Mouse (Mus musculus) left cerebral cortex, adult 2 months (tissue): Measurements from ENCODE around the gene Nanp. TPM values are rescaled to one million over a fixed set of nuclear protein-coding genes. Genes with fewer than 3 reads are reported as not detected.

Experiments
- DNase-seq, 2 experiments: peaks; one replicate each; pipeline ENCODE4 v3.0.0; 2021 to 2022; ENCODE audit warnings: low spot score in 2 of 2, mixed read lengths in 1 of 2; ENCODE audit errors: extremely low spot score in 1 of 2
- H3K27ac ChIP-seq: fragments of 200-600 bp; 2 replicates; pipeline ENCODE4 v1.8.1; 2022
- H3K4me3 ChIP-seq: fragments of 200-600 bp; 2 replicates; pipeline ENCODE4 v1.8.1; 2022
- CTCF ChIP-seq: fragments of 200-600 bp; IDR thresholded peaks from 2 replicates; pipeline ENCODE4 v1.8.1; 2022; ENCODE audit warnings: antibody characterized with exemption, mild to moderate bottlenecking, moderate library complexity
- intact Hi-C: fragments of 180-260 bp; cut with DNase I; formaldehyde crosslinking; loops from one replicate; pipeline ENCODE4 v1.15.1; 2025
- long read RNA-seq, 2 experiments: library from polyadenylated mRNA; stranded (forward); transcript quantifications; one replicate each; pipeline ENCODE4 v2.0.0; 2021; ENCODE audit warnings: borderline mapping rate in 2 of 2
- total RNA-seq, 2 experiments: library from RNA; stranded (reverse); gene quantifications; 2 replicates each; pipeline ENCODE4 v1.2.3; 2021

Nanp gene
- 10 to 100 TPM; 18.6 to 27.6 TPM for total RNA-seq
- long read RNA-seq, experiment 1, transcript Nanp-201 (2 exons, 1,394 nt), result major isoform, 10 of 10 reads
- long read RNA-seq, experiment 1, partial matches to known transcripts, result 0 of 10 reads
- long read RNA-seq, experiment 1, other reads (novel, unspliced or antisense), result 0 of 10 reads
- long read RNA-seq, experiment 2, transcript Nanp-201 (2 exons, 1,394 nt), result major isoform, 6 of 6 reads
- long read RNA-seq, experiment 2, partial matches to known transcripts, result 0 of 6 reads
- long read RNA-seq, experiment 2, other reads (novel, unspliced or antisense), result 0 of 6 reads

GRCm38 (mm10) chr2:151039232-151039695 lies at the start of gene Nanp, which contains the start of gene Ninl:
Gene Nanp, minus strand, starts transcription at chr2:151039398.
Gene Ninl, minus strand, starts transcription at chr2:151039382.
- peak within 1 kb of the TSS; percentile 99 for H3K27ac ChIP-seq
- TF ChIP-seq CTCF, result no peak
- intact Hi-C loops, result no loop called here
- peak within 1 kb of the TSS; percentile 75 for H3K4me3 ChIP-seq
- peak; percentile 91 to 92 for DNase-seq

- no peak for DNase-seq
- intact Hi-C loops, result no loop called here
- Histone ChIP-seq H3K4me3 (no peak overlapping the region), H3K27ac (no peak overlapping the region)
- TF ChIP-seq CTCF, result no peak
Observed at GRCm38 (mm10) chr2:151056637-151057036, 17.4 kb upstream of the Nanp start.

GRCm38 (mm10) chr2:151040411-151040810 lies 1.2 kb upstream of the Nanp start:
- intact Hi-C loops, result no loop called here
- no peak for TF ChIP-seq CTCF
- no peak overlapping the region for H3K27ac ChIP-seq
- no peak overlapping the region for H3K4me3 ChIP-seq
- no peak for DNase-seq

DNA sequence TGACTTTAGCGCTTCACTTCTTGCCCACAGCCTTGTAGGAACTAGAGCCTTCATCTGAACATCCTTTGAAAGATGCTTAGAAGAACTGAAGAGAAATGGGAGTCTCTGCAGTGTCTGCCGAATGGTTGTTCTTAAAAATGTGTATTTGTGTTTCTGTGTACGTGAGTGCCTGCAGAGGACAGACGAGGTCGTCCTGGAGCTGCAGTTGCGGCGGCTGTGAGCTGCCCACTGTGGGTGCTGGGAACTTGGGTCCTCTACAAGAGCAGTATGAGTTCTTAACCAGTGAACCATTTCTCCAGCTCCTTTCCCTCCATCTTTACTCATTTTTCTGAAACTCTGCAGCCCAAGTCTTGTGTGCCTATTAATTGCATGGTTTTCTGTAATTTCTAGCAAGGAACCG lies 528 bp upstream of the Nanp start:
- Histone ChIP-seq H3K27ac (peak overlapping the region; percentile 99), H3K4me3 (peak overlapping the region; percentile 75)
- TF ChIP-seq CTCF, result no peak
- intact Hi-C loops, result no loop called here
- DNase-seq, result peak in 1 of 2 experiments; percentile 13

DNA sequence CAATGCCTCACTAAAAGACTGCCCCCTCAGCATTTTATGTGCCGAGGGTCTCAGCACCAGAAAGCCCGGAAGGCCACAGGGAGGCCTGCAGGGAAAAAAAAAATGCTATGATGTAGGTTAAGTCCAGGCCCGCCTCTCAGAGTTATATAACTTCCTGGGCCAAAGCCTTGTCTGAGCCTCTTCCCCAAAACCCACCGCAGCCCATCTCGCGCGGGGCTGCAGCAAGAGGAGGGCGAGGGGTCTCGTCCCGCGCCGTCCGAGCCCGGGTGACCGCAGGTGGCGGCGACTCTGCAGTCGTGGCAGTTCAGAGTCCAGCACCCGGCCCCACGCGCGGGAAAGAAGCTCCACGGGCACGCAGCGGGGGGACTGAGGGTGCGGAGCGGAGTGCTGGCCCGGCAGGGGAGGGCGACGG lies 381 bp downstream of the Nanp start:
- no peak for TF ChIP-seq CTCF
- peak overlapping the region; percentile 99 for H3K27ac ChIP-seq
- intact Hi-C loops, result no loop called here
- no peak for DNase-seq
- H3K4me3 ChIP-seq, result peak overlapping the region; percentile 75

DNA sequence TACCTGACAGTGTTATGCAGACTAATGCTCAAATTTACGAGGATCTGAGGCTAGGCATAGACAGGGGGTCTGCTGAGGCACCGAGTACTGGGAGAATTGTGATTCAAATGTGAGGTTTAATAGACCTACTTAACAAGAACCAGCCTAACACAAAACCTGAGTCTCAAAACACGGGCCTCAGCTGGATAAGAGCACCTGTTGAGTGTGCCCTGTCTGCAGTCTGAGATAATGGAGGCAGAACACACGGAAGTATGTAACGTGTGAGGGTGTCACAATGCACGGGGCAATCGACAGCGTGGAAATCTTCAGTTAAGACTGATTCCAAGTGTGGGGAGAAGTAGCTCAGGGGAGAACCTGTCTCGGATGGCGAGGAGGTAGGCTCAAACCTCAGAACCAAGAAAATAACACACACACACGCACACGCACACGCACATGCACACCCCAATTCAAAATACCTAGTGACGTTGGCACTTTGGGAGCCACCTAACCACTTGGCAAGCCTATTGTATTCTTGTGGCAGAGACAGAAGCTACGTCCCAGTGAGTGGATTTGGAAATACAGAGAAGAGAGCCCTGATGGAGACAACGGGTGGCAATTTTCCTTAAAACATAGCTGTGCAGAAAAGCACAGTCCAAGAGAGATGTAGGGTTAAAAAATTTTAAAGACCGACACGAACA lies 1.2 kb downstream of the Nanp start:
- no peak for DNase-seq
- Histone ChIP-seq H3K4me3 (peak overlapping the region; percentile 75), H3K27ac (peak overlapping the region; percentile 99)
- no peak for TF ChIP-seq CTCF
- intact Hi-C loops, result no loop called here

DNA sequence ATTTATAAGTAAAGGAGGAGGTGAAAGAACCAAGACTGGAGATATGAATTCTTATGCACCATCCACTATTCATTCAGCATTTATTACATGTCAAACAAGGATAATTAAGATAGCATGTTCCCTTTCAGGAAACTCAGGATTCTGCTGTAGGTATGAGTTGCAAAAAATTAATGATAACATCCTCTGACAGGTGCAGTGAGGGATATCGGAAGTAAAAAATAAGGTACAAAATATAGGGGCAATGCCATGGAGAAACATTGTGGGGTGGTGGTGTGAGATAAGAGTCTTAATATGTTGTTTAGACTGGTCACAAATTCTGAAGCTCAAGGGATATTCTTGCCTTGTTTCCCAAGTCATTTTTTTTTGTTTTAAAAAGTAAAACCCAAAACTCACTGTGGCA lies 1.9 kb downstream of the Nanp start:
- no peak for DNase-seq
- Histone ChIP-seq H3K27ac (no peak overlapping the region), H3K4me3 (no peak overlapping the region)
- intact Hi-C loops, result no loop called here
- no peak for TF ChIP-seq CTCF

- no peak for TF ChIP-seq CTCF
- intact Hi-C loops, result no loop called here
- DNase-seq, result no peak
Observed at GRCm38 (mm10) chr2:151036721-151037120, 2.5 kb downstream of the Nanp start.

DNA sequence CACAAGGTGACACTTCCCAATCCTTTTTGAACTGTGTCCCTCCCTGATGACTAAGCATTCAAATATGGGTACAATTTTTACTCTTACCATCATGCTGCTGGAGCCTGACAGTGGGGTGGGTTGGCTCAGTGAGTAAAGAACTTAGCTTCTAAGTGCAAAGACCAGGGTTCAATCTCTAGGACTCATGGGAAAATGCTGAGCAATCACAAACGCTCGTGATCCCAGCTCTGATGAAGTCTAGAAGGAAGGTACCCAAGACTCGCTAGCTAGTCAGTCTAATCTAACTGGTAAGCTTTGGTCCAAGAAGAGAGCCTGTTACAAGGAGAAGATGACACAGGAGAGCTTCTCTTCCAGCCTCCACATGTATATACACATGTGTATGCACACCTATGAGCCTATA lies 4.8 kb downstream of the Nanp start:
- no peak for TF ChIP-seq CTCF
- intact Hi-C loops, result no loop called here
- DNase-seq, result no peak
- no peak overlapping the region for H3K27ac ChIP-seq
- H3K4me3 ChIP-seq, result no peak overlapping the region

More at GRCm38 (mm10) chr2:151036721-151037120, 2.5 kb downstream of the Nanp start:
- Histone ChIP-seq H3K4me3 (no peak overlapping the region), H3K27ac (no peak overlapping the region)

- intact Hi-C loops, result no loop called here
- Histone ChIP-seq H3K4me3 (no peak overlapping the region), H3K27ac (no peak overlapping the region)
- DNase-seq, result no peak
- TF ChIP-seq CTCF, result no peak
Observed at GRCm38 (mm10) chr2:151021158-151021557, 18.0 kb downstream of the Nanp start.

DNA sequence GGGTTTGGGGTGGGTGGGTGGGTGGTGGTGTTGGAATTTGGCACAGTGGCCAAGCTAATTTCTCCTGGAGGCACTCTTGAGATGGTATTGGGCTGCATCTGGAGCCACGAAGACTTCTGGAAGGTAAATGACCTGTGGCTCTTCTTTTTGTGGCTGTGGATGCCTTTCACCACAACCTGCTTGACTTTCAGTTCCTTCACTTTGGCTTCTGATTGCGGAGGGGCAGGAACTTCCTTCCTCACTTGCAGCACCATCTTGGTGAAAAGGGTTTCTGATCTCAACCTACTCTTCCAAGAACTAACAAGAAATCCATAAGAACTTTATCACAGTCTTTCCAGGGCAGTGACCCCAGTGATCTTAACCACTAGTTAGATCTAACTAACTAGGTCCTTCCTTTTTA lies 23.9 kb downstream of the Nanp start:
- intact Hi-C loops, result no loop called here
- no peak for TF ChIP-seq CTCF
- Histone ChIP-seq H3K27ac (no peak overlapping the region), H3K4me3 (no peak overlapping the region)
- DNase-seq, result no peak

DNA sequence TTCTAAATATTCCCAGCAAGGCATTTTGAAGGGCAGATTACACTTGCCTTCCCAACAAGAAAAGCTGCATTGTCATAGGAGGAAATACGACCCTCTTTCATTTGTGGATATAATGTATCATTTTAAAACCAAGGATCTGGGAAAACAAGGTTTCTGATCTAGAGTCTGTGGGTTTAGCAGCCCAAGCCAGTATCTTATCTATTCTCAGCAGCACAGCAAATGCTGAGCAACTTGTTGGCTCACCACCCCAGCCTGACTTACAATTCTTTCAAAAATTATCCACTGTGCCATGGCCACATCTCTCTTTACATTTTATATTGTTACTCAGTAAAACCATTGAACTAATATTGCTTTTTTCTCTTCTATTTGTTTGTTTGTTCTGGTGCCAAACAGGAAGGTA lies 27.9 kb downstream of the Nanp start:
- no peak for DNase-seq
- intact Hi-C loops, result no loop called here
- no peak for TF ChIP-seq CTCF
- Histone ChIP-seq H3K27ac (no peak overlapping the region), H3K4me3 (no peak overlapping the region)
